19 mouse cellular contexts compared by ENCODE assay signal in the genomic region with DNA sequence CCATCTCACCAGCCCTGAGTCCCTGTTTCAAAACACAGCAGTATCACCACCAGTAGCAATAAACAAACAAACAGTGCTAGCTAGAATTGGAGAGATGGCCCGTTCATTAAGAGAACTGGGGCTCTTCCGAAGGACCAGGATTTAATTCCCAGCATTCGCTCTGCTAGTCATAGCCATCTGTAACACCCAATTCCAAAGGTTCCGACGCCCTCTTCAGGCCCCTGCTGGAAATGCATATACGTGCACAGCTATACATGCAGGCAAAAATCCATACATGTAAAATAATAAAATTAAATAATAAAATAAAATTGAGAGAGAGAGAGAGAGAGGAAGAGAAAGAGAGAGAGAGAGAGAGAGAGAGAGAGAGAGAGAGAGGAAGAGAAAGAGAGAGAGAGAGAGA. TPM values are rescaled to one million over a fixed set of nuclear protein-coding genes. Genes with fewer than 3 reads are reported as not detected.
A peak's percentile ranks its signal among the peaks of the same experiment; 100 is the strongest.
DNase-seq lines count a peak whose midpoint lies in the region; ATAC-seq and TF ChIP-seq lines count a peak whose summit lies in the region.
"Had no signal": no experiment of that assay in that cellular context is flagged by ENCODE, and none has a peak within 500 bp of the region (broad histone marks: within the 10 kb centered on the region; RNA-seq: fewer than 3 reads in every experiment).

No protein-coding gene starts in this region.

- TF ChIP-seq EP300 in ES-Bruce4 (IDR thresholded peaks at IDR 0.05; ENCODE audit: insufficient read depth, low read depth, low read length): no peak

- no peak for TF ChIP-seq POLR2A in ES-Bruce4 (IDR thresholded peaks at IDR 0.05; ENCODE audit: insufficient read depth, low read length)

- 75% methylated on average over 6 of the region's 6 CpGs for WGBS in kidney, postnatal 0 days
- 58% methylated on average over 6 of the region's 6 CpGs for WGBS in liver, embryonic 13.5 days (ENCODE audit: insufficient replicate concordance)
- WGBS in forebrain, embryonic 15.5 days: 65% methylated on average over 6 of the region's 6 CpGs

- no peaks in the 10 kb centered on the region for H3K27me3 ChIP-seq in kidney, postnatal 0 days (ENCODE audit: insufficient read depth, low read length)
- no peaks in the 10 kb centered on the region for H3K27me3 ChIP-seq in ES-Bruce4 (ENCODE audit: control insufficient read depth, insufficient read depth, low read length, poor library complexity, severe bottlenecking)
- H3K27me3 ChIP-seq in liver, embryonic 13.5 days: no peaks in the 10 kb centered on the region
- H3K27me3 ChIP-seq in forebrain, embryonic 15.5 days: no peaks in the 10 kb centered on the region
- H3K27me3 ChIP-seq: kidney, embryonic 15.5 days had no signal

- H3K9ac ChIP-seq in kidney, postnatal 0 days (ENCODE audit: low read depth, low read length): no peak overlapping the region
- peak overlapping the region; percentile 77 for H3K9ac ChIP-seq in ES-Bruce4 (ENCODE audit: low read depth, poor library complexity, severe bottlenecking)
- no peak overlapping the region for H3K9ac ChIP-seq in liver, embryonic 13.5 days
- no peak overlapping the region for H3K9ac ChIP-seq in forebrain, embryonic 15.5 days (replicated peaks)
- H3K9ac ChIP-seq: kidney, embryonic 15.5 days had no signal

- no peak overlapping the region for H3K4me2 ChIP-seq in kidney, postnatal 0 days (ENCODE audit: low read length)
- H3K4me2 ChIP-seq in liver, embryonic 13.5 days: peak overlapping the region; percentile 60; the same call in 1 of the 2 replicates
- H3K4me2 ChIP-seq in forebrain, embryonic 15.5 days (replicated peaks): no peak overlapping the region
- H3K4me2 ChIP-seq: kidney, embryonic 15.5 days had no signal

- no peak for ATAC-seq in kidney, postnatal 0 days (replicated peaks; ENCODE audit: low FRiP score, low read depth)
- ATAC-seq in liver, embryonic 13.5 days (ENCODE audit: low read depth): no peak
- no peak for ATAC-seq in forebrain, embryonic 15.5 days (replicated peaks)
- ATAC-seq: hindbrain, embryonic 16.5 days had no signal

- H3K9me3 ChIP-seq in kidney, postnatal 0 days (replicated peaks; ENCODE audit: low read length): no peaks in the 10 kb centered on the region
- no peaks in the 10 kb centered on the region for H3K9me3 ChIP-seq in ES-Bruce4 (replicated peaks; ENCODE audit: control insufficient read depth, insufficient read depth, low read length, poor library complexity, severe bottlenecking)
- no peaks in the 10 kb centered on the region for H3K9me3 ChIP-seq in liver, embryonic 13.5 days (replicated peaks)
- no peaks in the 10 kb centered on the region for H3K9me3 ChIP-seq in forebrain, embryonic 15.5 days
- H3K9me3 ChIP-seq: kidney, embryonic 15.5 days had no signal

- H3K36me3 ChIP-seq in kidney, postnatal 0 days (ENCODE audit: insufficient read depth, low read length): no peaks in the 10 kb centered on the region
- no peaks in the 10 kb centered on the region for H3K36me3 ChIP-seq in ES-Bruce4 (ENCODE audit: control insufficient read depth, insufficient read depth, low read length, poor library complexity, severe bottlenecking)
- H3K36me3 ChIP-seq in liver, embryonic 13.5 days: no peaks in the 10 kb centered on the region
- H3K36me3 ChIP-seq in forebrain, embryonic 15.5 days: no peaks in the 10 kb centered on the region
- H3K36me3 ChIP-seq: kidney, embryonic 15.5 days had no signal

- no peak overlapping the region for H3K27ac ChIP-seq in kidney, postnatal 0 days
- H3K27ac ChIP-seq in ES-Bruce4 (ENCODE audit: insufficient read depth, low read length): peak overlapping the region; percentile 95; the same call in 1 of the 2 replicates
- peak overlapping the region; percentile 73 for H3K27ac ChIP-seq in liver, embryonic 13.5 days
- H3K27ac ChIP-seq in forebrain, embryonic 15.5 days (replicated peaks): no peak overlapping the region
- H3K27ac ChIP-seq: kidney, embryonic 15.5 days had no signal

- H3K4me1 ChIP-seq in kidney, postnatal 0 days (replicated peaks; ENCODE audit: insufficient read depth, low read length): no peaks in the 10 kb centered on the region
- peaks cover 4% of the 10 kb centered on the region for H3K4me1 ChIP-seq in ES-Bruce4 (ENCODE audit: control insufficient read depth, insufficient read depth, low read length)
- H3K4me1 ChIP-seq in liver, embryonic 13.5 days (replicated peaks): peaks cover 45% of the 10 kb centered on the region
- no peaks in the 10 kb centered on the region for H3K4me1 ChIP-seq in forebrain, embryonic 15.5 days

- DNase-seq in kidney, postnatal 0 days (ENCODE audit: low spot score): no peak
- DNase-seq in kidney, postnatal 36 days: no peak
- DNase-seq in ZHBTc4 (ENCODE audit: low read depth, low spot score): peak; percentile 82
- no peak for DNase-seq in liver, embryonic 13.5 days
- no peak for DNase-seq in ovary, postnatal 36 days (ENCODE audit: low spot score)
- DNase-seq in urinary bladder, postnatal 4 days (ENCODE audit: low spot score in 2 of 2): no peak
- DNase-seq: adrenal gland, postnatal 25 days; cerebellum, adult 11-12 months; heart, adult 11 months; heart, postnatal 10 days; layer of hippocampus, adult 9-11 months; lung, adult 18-20 months; right cerebral cortex, adult 18-20 months; spleen, adult 18-20 months had no signal

- no peak overlapping the region for H3K4me3 ChIP-seq in kidney, postnatal 0 days (replicated peaks; ENCODE audit: low read depth, low read length)
- peak overlapping the region; percentile 45 for H3K4me3 ChIP-seq in ES-Bruce4 (ENCODE audit: low read depth, low read length)
- no peak overlapping the region for H3K4me3 ChIP-seq in liver, embryonic 13.5 days (replicated peaks)
- H3K4me3 ChIP-seq in forebrain, embryonic 15.5 days: no peak overlapping the region
- H3K4me3 ChIP-seq: kidney, embryonic 15.5 days had no signal

- peak; percentile 11; the same call in 1 of the 2 replicates for TF ChIP-seq CTCF in kidney, postnatal 0 days (IDR thresholded peaks at IDR 0.05; ENCODE audit: low read depth)
- TF ChIP-seq CTCF in ES-Bruce4 (IDR thresholded peaks at IDR 0.05; ENCODE audit: low read depth, low read length): peak; percentile 46

RNA-seq across cellular contexts. Expression of a gene that starts 23.5 kb away (rescaled TPM):
- polyA plus RNA-seq in kidney, postnatal 0 days (2015; fragmentation: Nextera tagmentation; extraction: Ambion mirVana): 8.0 and 8.4 TPM in 2 replicates
- 1.9 and 3.6 TPM in 2 replicates for polyA plus RNA-seq in ES-Bruce4 (2011; ENCODE audit: insufficient read depth, insufficient read length, low read depth, missing spikeins)
- 1.1 and 1.4 TPM in 2 replicates for polyA plus RNA-seq in liver, embryonic 13.5 days (2015; fragmentation: Nextera tagmentation; extraction: Ambion mirVana)
- polyA plus RNA-seq in forebrain, embryonic 15.5 days (2015; fragmentation: Nextera tagmentation; extraction: Ambion mirVana): 1.0 and 1.1 TPM in 2 replicates
- polyA plus RNA-seq: erythroblast, embryonic 14.5 days had no signal

RNA-seq across cellular contexts. Expression of a gene that starts 23.8 kb away (rescaled TPM):
- 14.1 and 15.8 TPM in 2 replicates for polyA plus RNA-seq in kidney, postnatal 0 days (2015; fragmentation: Nextera tagmentation; extraction: Ambion mirVana)
- 3.4 and 4.1 TPM in 2 replicates for polyA plus RNA-seq in ES-Bruce4 (2011; ENCODE audit: insufficient read depth, insufficient read length, low read depth, missing spikeins)
- polyA plus RNA-seq in liver, embryonic 13.5 days (2015; fragmentation: Nextera tagmentation; extraction: Ambion mirVana): 2.1 and 2.6 TPM in 2 replicates
- 1.6 TPM in 2 replicates for polyA plus RNA-seq in forebrain, embryonic 15.5 days (2015; fragmentation: Nextera tagmentation; extraction: Ambion mirVana)

RNA-seq across cellular contexts. Expression of a gene that starts 33.8 kb away (rescaled TPM):
- 0.43 and 0.89 TPM in 2 replicates for polyA plus RNA-seq in kidney, postnatal 0 days (2015; fragmentation: Nextera tagmentation; extraction: Ambion mirVana)
- polyA plus RNA-seq in ES-Bruce4 (2011; ENCODE audit: insufficient read depth, insufficient read length, low read depth, missing spikeins): 1.3 and 2.9 TPM in 2 replicates
- polyA plus RNA-seq in liver, embryonic 13.5 days (2015; fragmentation: Nextera tagmentation; extraction: Ambion mirVana): 0.10 TPM in 1 of 2 replicates, not detected in the other
- 0.38 TPM in 1 of 2 replicates, not detected in the other for polyA plus RNA-seq in forebrain, embryonic 15.5 days (2015; fragmentation: Nextera tagmentation; extraction: Ambion mirVana)
- polyA plus RNA-seq: erythroblast, embryonic 14.5 days had no signal

RNA-seq across cellular contexts. Expression of a gene that starts 37.5 kb away (rescaled TPM):
- polyA plus RNA-seq in kidney, postnatal 0 days (2015; fragmentation: Nextera tagmentation; extraction: Ambion mirVana): 52.2 and 59.4 TPM in 2 replicates
- polyA plus RNA-seq in ES-Bruce4 (2011; ENCODE audit: insufficient read depth, insufficient read length, low read depth, missing spikeins): 198 and 221 TPM in 2 replicates
- 37.3 and 38.6 TPM in 2 replicates for polyA plus RNA-seq in liver, embryonic 13.5 days (2015; fragmentation: Nextera tagmentation; extraction: Ambion mirVana)
- 89.2 and 102 TPM in 2 replicates for polyA plus RNA-seq in forebrain, embryonic 15.5 days (2015; fragmentation: Nextera tagmentation; extraction: Ambion mirVana)

RNA-seq across cellular contexts. Expression of a gene that starts 39.0 kb away (rescaled TPM):
- polyA plus RNA-seq in kidney, postnatal 0 days (2015; fragmentation: Nextera tagmentation; extraction: Ambion mirVana): 19.0 and 21.0 TPM in 2 replicates
- polyA plus RNA-seq in ES-Bruce4 (2011; ENCODE audit: insufficient read depth, insufficient read length, low read depth, missing spikeins): 102 and 103 TPM in 2 replicates
- 9.6 and 10.8 TPM in 2 replicates for polyA plus RNA-seq in liver, embryonic 13.5 days (2015; fragmentation: Nextera tagmentation; extraction: Ambion mirVana)
- polyA plus RNA-seq in forebrain, embryonic 15.5 days (2015; fragmentation: Nextera tagmentation; extraction: Ambion mirVana): 17.5 and 19.2 TPM in 2 replicates

Comparison
In these comparisons a context has a peak if more than half of its experiments do, and no peak if none do; other contexts are left out.
1. H3K27ac ChIP-seq: peak in ES-Bruce4 (single experiment) and liver, embryonic 13.5 days (single experiment); none in kidney, postnatal 0 days (single experiment) and forebrain, embryonic 15.5 days (single experiment).